Mouse (Mus musculus): ENCODE data around the gene Tamm41. TPM values are rescaled to one million over a fixed set of nuclear protein-coding genes. Genes with fewer than 3 reads are reported as not detected.

Gene Tamm41
- total RNA-seq, 2 experiments from 2014 or later, result 18.1 to 19.5 TPM

- no peak for DNase-seq
- intact Hi-C loops (cut with DNase I), result no loop called here
Observed at GRCm38 (mm10) chr6:114954496-114954895, 83.2 kb downstream of the Tamm41 start.

Other genes starting within 250 kb of the Tamm41 start
- 10 to 100 TPM; 35.9 to 42.5 TPM for gene Vgll4, start 67.9 kb downstream of the Tamm41 start, total RNA-seq (2021)
- gene Syn2, start 97.0 kb upstream of the Tamm41 start, total RNA-seq (2021), result 1 to 10 TPM; 4.7 to 4.8 TPM
- not detected for gene Gm17482, start 189.5 kb upstream of the Tamm41 start, total RNA-seq (2021)
- gene Timp4, start 214.3 kb upstream of the Tamm41 start, total RNA-seq (2021), result 10 to 100 TPM in 1 of 2 experiments, 1 to 10 TPM in 1; 3.8 to 28.3 TPM